Mouse (Mus musculus) E14TG2a.4 (cell line): Measurements from ENCODE around the gene Gm9837.

ENCODE experiments used
- CTCF ChIP-seq: conservative IDR thresholded peaks from 2 replicates; pipeline ENCODE4 v1.5.1; 2014; ENCODE audit warnings: low read length
- NANOG ChIP-seq: IDR thresholded peaks from 2 replicates; pipeline ENCODE4 v1.6.1; 2014; ENCODE audit warnings: borderline replicate concordance, low read length, mixed read lengths
- POU5F1 ChIP-seq: IDR thresholded peaks from 2 replicates; pipeline ENCODE4 v1.6.1; 2014; ENCODE audit warnings: low read length, borderline replicate concordance

GRCm38 (mm10) chr11:53443861-53444260 is 26.4 kb downstream of the Gm9837 start:
- no peak; the same call in 1 of the 2 replicates for TF ChIP-seq CTCF
- no peak for TF ChIP-seq POU5F1
- TF ChIP-seq NANOG: no peak
